Mouse (Mus musculus): ENCODE results near the gene Tcf7l1. TPM values are rescaled to one million over a fixed set of nuclear protein-coding genes. Genes with fewer than 3 reads are reported as not detected.

The Tcf7l1 gene
- polyA plus RNA-seq, 1 experiment: 5.5 TPM

- 45% methylated on average over 9 of the region's 9 CpGs for WGBS
- Histone ChIP-seq H3K27me3 (ENCODE audit: control insufficient read depth, insufficient read depth, low read length) (no peaks in the 10 kb centered on the region), H3K4me3 (replicated peaks; ENCODE audit: insufficient read depth, low read depth, low read length) (no peak overlapping the region), H3K4me1 (ENCODE audit: control insufficient read depth, insufficient read depth, low read length) (no peaks in the 10 kb centered on the region), H3K27ac (ENCODE audit: insufficient read depth, low read length) (no peak overlapping the region)
- no peak for DNase-seq
- TF ChIP-seq CTCF (IDR thresholded peaks at IDR 0.05; ENCODE audit: borderline replicate concordance, insufficient read depth, low read depth, low read length) (no peak), POLR2A (IDR thresholded peaks at IDR 0.05; ENCODE audit: borderline replicate concordance, insufficient read depth, low read length) (no peak)
Observed at GRCm38 (mm10) chr6:72678631-72679030, 110.4 kb downstream of the Tcf7l1 start.

DNA sequence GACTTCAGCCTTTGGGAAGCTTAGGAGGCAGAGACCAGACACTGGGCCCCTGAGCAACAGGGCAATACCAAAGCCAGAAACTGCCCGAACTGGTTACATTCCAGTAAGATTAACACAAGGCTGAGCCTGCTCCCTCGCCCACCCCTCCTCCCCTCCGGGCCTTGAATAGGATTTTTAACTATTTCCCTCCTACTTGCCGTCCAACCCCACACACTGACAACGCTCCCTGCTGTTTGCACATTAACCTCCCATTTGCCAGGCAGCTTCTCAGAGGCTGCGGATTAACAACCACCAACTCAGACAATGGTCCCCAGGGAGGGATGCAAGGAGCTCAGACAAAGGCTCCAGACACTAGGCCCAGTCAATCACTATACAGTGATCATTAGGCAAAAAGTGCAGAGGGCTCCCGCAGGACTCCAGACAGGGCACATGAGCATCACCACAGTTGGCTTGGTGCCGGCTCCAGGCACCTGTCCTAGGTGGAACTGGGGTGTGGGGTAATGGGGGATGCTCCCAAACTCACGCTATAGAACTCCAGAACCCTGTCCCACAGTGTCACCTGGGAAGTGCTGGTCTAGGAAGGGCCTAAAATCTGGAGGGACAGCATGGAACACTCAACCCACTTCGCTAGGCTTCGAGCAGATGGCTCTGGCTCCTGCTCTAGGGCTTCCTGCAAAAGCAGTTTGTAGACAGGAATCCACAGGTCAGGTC, 111.4 kb downstream of the Tcf7l1 start:
- no peak for DNase-seq
- H3K27me3 ChIP-seq (ENCODE audit: control insufficient read depth, insufficient read depth, low read length): no peaks in the 10 kb centered on the region
- WGBS: 26% methylated on average over 11 of the region's 11 CpGs
- H3K4me1 ChIP-seq (ENCODE audit: control insufficient read depth, insufficient read depth, low read length): no peaks in the 10 kb centered on the region
- no peak overlapping the region for H3K27ac ChIP-seq (ENCODE audit: insufficient read depth, low read length)
- no peak for TF ChIP-seq CTCF (IDR thresholded peaks at IDR 0.05; ENCODE audit: borderline replicate concordance, insufficient read depth, low read depth, low read length)
- TF ChIP-seq POLR2A (IDR thresholded peaks at IDR 0.05; ENCODE audit: borderline replicate concordance, insufficient read depth, low read length): no peak
- no peak overlapping the region for H3K4me3 ChIP-seq (replicated peaks; ENCODE audit: insufficient read depth, low read depth, low read length)

- Histone ChIP-seq H3K4me1 (ENCODE audit: control insufficient read depth, insufficient read depth, low read length) (no peaks in the 10 kb centered on the region), H3K27me3 (ENCODE audit: control insufficient read depth, insufficient read depth, low read length) (no peaks in the 10 kb centered on the region), H3K4me3 (replicated peaks; ENCODE audit: insufficient read depth, low read depth, low read length) (no peak overlapping the region), H3K27ac (ENCODE audit: insufficient read depth, low read length) (no peak overlapping the region)
- DNase-seq: no peak
- TF ChIP-seq POLR2A (IDR thresholded peaks at IDR 0.05; ENCODE audit: borderline replicate concordance, insufficient read depth, low read length) (no peak), CTCF (IDR thresholded peaks at IDR 0.05; ENCODE audit: borderline replicate concordance, insufficient read depth, low read depth, low read length) (no peak)
- 29% methylated on average over 10 of the region's 10 CpGs for WGBS
Observed at GRCm38 (mm10) chr6:72677079-72677478, 112.0 kb downstream of the Tcf7l1 start.

DNA sequence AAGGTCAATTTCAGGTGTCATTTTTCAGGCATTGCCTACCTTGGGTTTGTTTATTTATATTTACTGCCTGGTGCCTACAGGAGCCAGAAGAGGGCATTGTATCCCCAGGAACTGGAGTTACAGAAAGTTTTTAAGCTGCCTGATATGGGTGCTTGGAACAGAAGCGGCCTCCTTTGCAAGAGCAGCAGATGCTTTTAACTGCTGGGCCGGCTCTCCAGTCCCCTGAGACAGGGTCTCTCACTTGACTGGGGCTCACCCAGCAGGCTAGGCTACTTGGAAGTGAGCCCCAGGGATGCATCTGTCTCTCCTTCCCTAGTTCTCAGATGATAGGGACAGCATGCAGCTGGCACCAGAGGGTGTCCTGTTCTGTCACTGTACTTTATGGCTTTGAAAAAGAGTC, 112.7 kb downstream of the Tcf7l1 start:
- no peak for TF ChIP-seq POLR2A (IDR thresholded peaks at IDR 0.05; ENCODE audit: borderline replicate concordance, insufficient read depth, low read length)
- no peak for TF ChIP-seq CTCF (IDR thresholded peaks at IDR 0.05; ENCODE audit: borderline replicate concordance, insufficient read depth, low read depth, low read length)
- no peak overlapping the region for H3K27ac ChIP-seq (ENCODE audit: insufficient read depth, low read length)
- 43% methylated on average over 2 of the region's 2 CpGs for WGBS
- H3K4me3 ChIP-seq (replicated peaks; ENCODE audit: insufficient read depth, low read depth, low read length): no peak overlapping the region
- no peaks in the 10 kb centered on the region for H3K4me1 ChIP-seq (ENCODE audit: control insufficient read depth, insufficient read depth, low read length)
- H3K27me3 ChIP-seq (ENCODE audit: control insufficient read depth, insufficient read depth, low read length): no peaks in the 10 kb centered on the region
- DNase-seq: no peak

GRCm38 (mm10) chr6:72673751-72674150, 115.3 kb downstream of the Tcf7l1 start:
- no peaks in the 10 kb centered on the region for H3K4me1 ChIP-seq (ENCODE audit: control insufficient read depth, insufficient read depth, low read length)
- no peak for DNase-seq
- no peak overlapping the region for H3K4me3 ChIP-seq (replicated peaks; ENCODE audit: insufficient read depth, low read depth, low read length)
- H3K27me3 ChIP-seq (ENCODE audit: control insufficient read depth, insufficient read depth, low read length): no peaks in the 10 kb centered on the region
- TF ChIP-seq POLR2A (IDR thresholded peaks at IDR 0.05; ENCODE audit: borderline replicate concordance, insufficient read depth, low read length) (no peak), CTCF (IDR thresholded peaks at IDR 0.05; ENCODE audit: borderline replicate concordance, insufficient read depth, low read depth, low read length) (no peak)
- no peak overlapping the region for H3K27ac ChIP-seq (ENCODE audit: insufficient read depth, low read length)

GRCm38 (mm10) chr6:72671129-72671528, 117.9 kb downstream of the Tcf7l1 start:
- TF ChIP-seq POLR2A (IDR thresholded peaks at IDR 0.05; ENCODE audit: borderline replicate concordance, insufficient read depth, low read length) (no peak), CTCF (IDR thresholded peaks at IDR 0.05; ENCODE audit: borderline replicate concordance, insufficient read depth, low read depth, low read length) (no peak)
- no peak overlapping the region for H3K4me3 ChIP-seq (replicated peaks; ENCODE audit: insufficient read depth, low read depth, low read length)
- no peak overlapping the region for H3K27ac ChIP-seq (ENCODE audit: insufficient read depth, low read length)
- H3K27me3 ChIP-seq (ENCODE audit: control insufficient read depth, insufficient read depth, low read length): no peaks in the 10 kb centered on the region
- no peaks in the 10 kb centered on the region for H3K4me1 ChIP-seq (ENCODE audit: control insufficient read depth, insufficient read depth, low read length)
- DNase-seq: no peak
- 63% methylated on average over 8 of the region's 8 CpGs for WGBS

DNA sequence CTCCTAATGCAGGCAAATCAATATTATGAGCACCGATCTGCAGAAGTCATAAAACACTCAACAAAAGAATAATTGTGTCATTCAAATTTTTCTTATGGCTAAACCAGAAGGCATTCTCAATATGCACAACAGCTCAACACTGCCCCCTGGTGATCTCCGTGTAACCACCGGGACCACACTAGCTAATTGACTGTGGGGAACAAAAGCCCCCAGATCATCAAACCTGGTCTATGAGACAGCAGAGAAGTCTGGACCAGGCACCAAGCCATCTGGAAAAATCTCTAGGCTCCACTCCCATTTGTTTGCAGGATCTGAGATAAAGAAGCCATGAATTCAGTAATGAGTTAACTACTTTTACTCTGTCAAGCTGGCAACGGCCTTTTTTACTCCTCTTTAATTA, 122.0 kb downstream of the Tcf7l1 start:
- Histone ChIP-seq H3K27me3 (ENCODE audit: control insufficient read depth, insufficient read depth, low read length) (no peaks in the 10 kb centered on the region), H3K4me1 (ENCODE audit: control insufficient read depth, insufficient read depth, low read length) (no peaks in the 10 kb centered on the region), H3K27ac (ENCODE audit: insufficient read depth, low read length) (no peak overlapping the region), H3K4me3 (replicated peaks; ENCODE audit: insufficient read depth, low read depth, low read length) (no peak overlapping the region)
- TF ChIP-seq CTCF (IDR thresholded peaks at IDR 0.05; ENCODE audit: borderline replicate concordance, insufficient read depth, low read depth, low read length) (peak; percentile 28; the same call in 1 of the 2 replicates), POLR2A (IDR thresholded peaks at IDR 0.05; ENCODE audit: borderline replicate concordance, insufficient read depth, low read length) (no peak)
- no peak for DNase-seq
- 49% methylated on average over 4 of the region's 4 CpGs for WGBS

GRCm38 (mm10) chr6:72664290-72664689, 124.8 kb downstream of the Tcf7l1 start:
- Histone ChIP-seq H3K4me3 (replicated peaks; ENCODE audit: insufficient read depth, low read depth, low read length) (no peak overlapping the region), H3K27ac (ENCODE audit: insufficient read depth, low read length) (no peak overlapping the region), H3K4me1 (ENCODE audit: control insufficient read depth, insufficient read depth, low read length) (no peaks in the 10 kb centered on the region), H3K27me3 (ENCODE audit: control insufficient read depth, insufficient read depth, low read length) (no peaks in the 10 kb centered on the region)
- TF ChIP-seq CTCF (IDR thresholded peaks at IDR 0.05; ENCODE audit: borderline replicate concordance, insufficient read depth, low read depth, low read length) (no peak), POLR2A (IDR thresholded peaks at IDR 0.05; ENCODE audit: borderline replicate concordance, insufficient read depth, low read length) (no peak)
- WGBS: 84% methylated on average over 8 of the region's 8 CpGs
- DNase-seq: no peak

Measured in cerebellum, adult 2 months (tissue).